Mouse (Mus musculus): ENCODE data around the gene Nhlrc1.

DNA sequence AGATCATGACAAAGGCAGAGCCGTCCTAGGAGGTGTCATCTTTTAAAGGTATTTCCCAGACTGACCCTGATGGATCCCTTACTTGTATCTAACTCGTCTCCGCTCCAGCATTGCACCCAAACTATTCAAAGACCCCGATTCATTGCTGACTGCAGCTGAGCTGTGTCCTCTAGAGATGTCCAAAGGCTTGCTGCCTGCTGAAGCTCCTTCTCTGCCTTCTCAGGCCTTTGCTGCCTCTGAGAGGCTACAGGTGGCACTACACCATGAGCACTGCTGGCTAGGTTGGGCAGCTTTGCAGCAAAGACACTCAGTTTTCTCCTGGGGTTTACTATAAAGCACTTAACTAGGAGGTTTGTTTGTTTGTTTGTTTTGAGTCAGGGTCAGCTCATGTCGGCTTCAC is 2.6 kb upstream of the Nhlrc1 start:
- TF ChIP-seq CTCF (conservative IDR thresholded peaks at IDR 0.05; ENCODE audit: low read length) (peak; percentile 71), POU5F1 (IDR thresholded peaks at IDR 0.05; ENCODE audit: borderline replicate concordance, low read length) (no peak)
